Mouse (Mus musculus): ENCODE results near the gene Gm9112. TPM values are rescaled to one million over a fixed set of nuclear protein-coding genes. Genes with fewer than 3 reads are reported as not detected.
"Not testable (repeated sequence)": the region's sequence is repeated elsewhere in the genome, so short reads cannot be mapped to it uniquely, and the experiment has no call there.

Gm9112 gene
- polyA plus RNA-seq (2012; rRNA removed): 0.48 TPM in 1 of 2 replicates, not detected in the other

DNA sequence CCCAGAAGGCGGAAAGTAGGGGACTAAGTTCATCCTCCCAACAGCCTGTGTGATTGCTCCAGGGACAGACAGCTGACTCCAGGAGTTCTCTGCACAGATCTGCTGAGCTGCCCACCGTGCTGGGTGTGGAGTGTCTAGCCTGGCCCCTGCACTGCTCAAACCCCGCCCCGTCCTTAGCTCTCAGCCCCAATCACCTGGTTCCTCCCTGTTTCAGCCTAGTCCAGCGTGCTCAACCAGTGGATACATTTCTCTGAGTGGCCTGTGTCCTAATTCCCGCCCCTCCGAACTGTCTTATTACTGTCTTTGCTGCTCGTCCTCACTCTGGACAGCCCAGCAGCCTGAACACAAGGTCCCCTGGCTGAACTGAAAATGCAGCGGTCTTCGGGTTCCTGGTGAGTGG, at the start of gene Gm9112, which contains the start of gene Dmrtc1b:
TSS of gene Gm9112 (minus strand) at position 101 of the 400 bp plus-strand sequence.
TSS of gene Dmrtc1b (plus strand) at position 331 of the 400 bp plus-strand sequence.
- DNase-seq (ENCODE audit: low read depth): not testable (repeated sequence)

DNA sequence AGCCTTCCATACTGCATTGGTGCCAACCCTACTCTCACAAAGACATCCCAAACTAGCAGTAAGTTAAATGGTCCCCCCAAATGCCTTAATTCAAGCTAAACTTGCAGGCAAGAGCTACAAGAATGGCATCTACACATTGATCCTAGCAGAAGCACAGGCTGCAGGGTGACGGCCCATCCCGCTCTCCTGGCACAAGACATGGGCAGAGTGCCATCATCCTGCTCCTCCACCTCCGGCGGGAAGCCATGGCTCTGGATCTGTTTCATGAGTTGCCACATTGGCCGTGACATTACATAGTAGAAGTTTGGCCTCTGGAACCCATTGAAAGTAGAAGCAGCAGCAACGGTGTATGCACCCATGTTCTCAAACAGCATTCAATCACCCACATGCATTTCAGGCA, 16.8 kb upstream of the Gm9112 start:
- DNase-seq (ENCODE audit: low read depth): not testable (repeated sequence)

DNA sequence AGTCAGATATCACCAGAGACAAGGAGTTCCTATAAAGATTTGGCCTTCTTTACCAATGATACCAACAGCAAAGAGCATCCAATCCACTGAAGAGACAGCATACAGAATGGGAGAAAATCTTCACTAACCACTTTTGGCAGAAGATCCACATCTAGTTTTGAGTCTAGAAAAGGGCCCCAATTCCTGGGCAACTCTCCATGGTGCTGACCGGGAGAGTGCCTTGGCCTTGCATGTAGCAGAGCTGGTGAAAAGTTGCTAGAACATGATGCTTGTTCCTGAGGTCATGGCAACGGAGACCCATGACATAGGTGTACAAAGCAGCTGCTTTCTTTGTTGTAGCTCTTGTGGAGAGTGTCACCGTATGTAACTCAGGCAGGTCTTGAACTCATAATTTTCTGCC, 6.8 kb downstream of the Gm9112 start:
- not testable (repeated sequence) for DNase-seq (ENCODE audit: low read depth)

DNA sequence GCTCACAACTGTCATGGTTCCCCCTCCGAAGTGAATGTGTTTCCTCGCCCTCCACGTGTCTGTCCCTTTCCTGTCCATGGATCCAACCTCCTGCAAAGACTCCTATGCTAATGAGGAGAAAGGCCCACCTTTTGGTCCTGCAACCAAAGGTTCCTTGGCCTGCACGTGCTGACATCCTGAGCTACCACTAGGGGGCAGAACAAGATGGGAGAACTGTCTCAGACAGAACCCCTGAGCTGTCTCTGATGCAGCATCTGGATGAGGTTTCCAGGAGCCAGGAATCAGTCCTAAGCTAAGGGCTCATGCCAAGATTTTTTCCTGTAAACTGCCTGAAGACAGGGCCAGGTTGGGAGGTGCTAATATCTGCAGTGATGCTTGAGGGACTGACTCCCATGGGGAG, 18.2 kb downstream of the Gm9112 start:
- DNase-seq (ENCODE audit: low read depth): not testable (repeated sequence)

DNA sequence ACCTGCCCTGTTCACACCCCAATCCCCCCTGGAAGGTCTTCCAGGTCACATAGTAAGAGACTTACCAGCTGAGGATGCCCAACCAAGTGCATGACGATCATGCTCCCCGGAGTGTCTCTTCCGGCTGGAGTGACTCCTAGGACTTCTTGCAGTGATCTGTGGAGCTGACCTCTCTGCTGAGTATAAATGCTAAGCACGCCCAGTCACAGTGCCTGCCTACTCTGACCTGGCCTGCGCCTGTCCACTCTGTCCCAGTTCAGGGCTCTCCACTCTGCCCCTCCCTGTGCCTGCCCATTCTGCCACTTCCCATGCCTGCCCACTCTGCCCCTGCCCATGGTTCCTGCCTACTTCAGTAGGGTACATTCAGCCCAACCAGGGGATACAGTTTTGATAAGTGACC, 20.6 kb downstream of the Gm9112 start, which contains the start of gene Gm3880:
TSS of gene Gm3880 (minus strand) at position 101 of the 400 bp plus-strand sequence.
- not testable (repeated sequence) for DNase-seq (ENCODE audit: low read depth)

DNA sequence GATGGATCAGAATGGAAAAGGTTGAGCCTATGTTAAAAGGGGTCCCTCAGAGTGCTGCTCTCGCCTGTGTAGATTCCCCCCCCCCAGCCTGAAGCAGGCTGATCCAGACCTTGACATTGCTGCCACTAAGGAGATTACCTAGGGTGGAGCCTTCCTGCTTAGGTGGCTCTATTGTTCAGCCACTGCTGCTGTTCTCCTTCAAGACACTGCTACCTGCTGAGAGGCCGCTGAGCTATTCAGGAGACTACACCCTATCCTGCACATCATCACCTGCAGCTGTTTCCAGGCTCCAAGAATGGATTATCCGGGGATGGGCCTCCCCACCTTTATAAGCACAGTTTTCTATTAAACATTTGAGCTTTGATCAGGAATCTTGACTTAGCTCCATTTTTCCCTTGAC, 22.7 kb downstream of the Gm9112 start:
- not testable (repeated sequence) for DNase-seq (ENCODE audit: low read depth)

DNA sequence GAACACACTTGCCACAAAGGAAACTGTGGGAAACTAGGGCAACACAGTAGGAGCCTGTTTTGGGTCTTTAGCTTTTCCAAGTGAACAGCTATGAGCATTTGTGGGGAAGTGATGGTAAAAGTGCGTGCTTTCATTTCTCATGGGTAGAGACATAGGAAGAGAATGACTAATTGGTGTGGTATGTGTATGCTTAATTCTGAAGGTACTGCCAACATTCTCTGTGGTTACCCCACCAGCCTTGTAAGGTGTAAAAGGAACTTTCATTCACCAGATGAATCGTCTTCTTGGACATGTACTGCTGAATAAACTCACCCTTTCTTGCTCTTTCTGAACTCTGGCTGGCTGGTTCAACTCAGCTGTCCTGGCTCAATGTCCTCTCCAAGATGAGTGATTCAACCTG, 40.8 kb downstream of the Gm9112 start:
- no peak for DNase-seq (ENCODE audit: low read depth)

DNA sequence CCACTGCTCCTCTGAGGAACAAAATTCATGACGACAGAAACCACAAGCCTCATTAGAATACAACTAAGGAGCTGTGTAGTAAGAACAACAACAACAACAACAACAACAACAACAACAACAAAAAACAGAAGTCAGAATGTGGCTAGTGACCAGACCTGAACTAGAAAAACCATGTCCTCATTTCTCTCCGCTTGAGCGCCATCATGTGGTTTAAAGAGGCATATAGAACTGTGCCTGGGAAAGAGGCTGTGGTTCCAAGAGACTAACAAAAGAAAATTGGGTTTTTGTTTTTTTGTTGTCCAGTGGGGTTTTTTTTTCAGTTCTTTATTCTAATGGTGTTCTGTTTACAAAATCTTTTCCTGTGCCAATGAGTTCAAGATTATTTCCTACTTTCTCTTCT, 46.7 kb downstream of the Gm9112 start:
- DNase-seq (ENCODE audit: low read depth): no peak

Other genes starting within 250 kb of the Gm9112 start
- gene Hdac8, start 202.3 kb downstream of the Gm9112 start, polyA plus RNA-seq (2012; rRNA removed): 4.5 and 5.4 TPM in 2 replicates
- 9.6 and 10.2 TPM in 2 replicates for gene Phka1, start 63.4 kb downstream of the Gm9112 start, polyA plus RNA-seq (2012; rRNA removed)
- gene Gm3880, start 20.7 kb downstream of the Gm9112 start, polyA plus RNA-seq (2012; rRNA removed): not detected in 2 replicates
- gene Dmrtc1b, start 230 bp upstream of the Gm9112 start, polyA plus RNA-seq (2012; rRNA removed): not detected in 2 replicates
- gene Dmrtc1c1, start 95.3 kb upstream of the Gm9112 start, polyA plus RNA-seq (2012; rRNA removed): not detected in 2 replicates
- 0.18 and 0.20 TPM in 2 replicates for gene Dmrtc1c2, start 147.0 kb upstream of the Gm9112 start, polyA plus RNA-seq (2012; rRNA removed)
- gene 1700031F05Rik, start 160.3 kb upstream of the Gm9112 start, polyA plus RNA-seq (2012; rRNA removed): 0.26 TPM in 1 of 2 replicates, not detected in the other
- gene Dmrtc1a, start 201.1 kb upstream of the Gm9112 start, polyA plus RNA-seq (2012; rRNA removed): 19.4 and 26.1 TPM in 2 replicates
- gene 1700011M02Rik, start 201.3 kb upstream of the Gm9112 start, polyA plus RNA-seq (2012; rRNA removed): not detected in 2 replicates
- gene 1700018G05Rik, start 220.7 kb upstream of the Gm9112 start, polyA plus RNA-seq (2012; rRNA removed): 22.5 and 34.8 TPM in 2 replicates

Data from gonadal fat pad, adult 2 months (tissue).